Mouse (Mus musculus): ENCODE results near the gene Atf1. TPM values are rescaled to one million over a fixed set of nuclear protein-coding genes. Genes with fewer than 3 reads are reported as not detected.
"Not testable (repeated sequence)": the region's sequence is repeated elsewhere in the genome, so short reads cannot be mapped to it uniquely, and the experiment has no call there.

Gene Atf1
- polyA plus RNA-seq, 1 experiment, result 21.9 TPM

DNA sequence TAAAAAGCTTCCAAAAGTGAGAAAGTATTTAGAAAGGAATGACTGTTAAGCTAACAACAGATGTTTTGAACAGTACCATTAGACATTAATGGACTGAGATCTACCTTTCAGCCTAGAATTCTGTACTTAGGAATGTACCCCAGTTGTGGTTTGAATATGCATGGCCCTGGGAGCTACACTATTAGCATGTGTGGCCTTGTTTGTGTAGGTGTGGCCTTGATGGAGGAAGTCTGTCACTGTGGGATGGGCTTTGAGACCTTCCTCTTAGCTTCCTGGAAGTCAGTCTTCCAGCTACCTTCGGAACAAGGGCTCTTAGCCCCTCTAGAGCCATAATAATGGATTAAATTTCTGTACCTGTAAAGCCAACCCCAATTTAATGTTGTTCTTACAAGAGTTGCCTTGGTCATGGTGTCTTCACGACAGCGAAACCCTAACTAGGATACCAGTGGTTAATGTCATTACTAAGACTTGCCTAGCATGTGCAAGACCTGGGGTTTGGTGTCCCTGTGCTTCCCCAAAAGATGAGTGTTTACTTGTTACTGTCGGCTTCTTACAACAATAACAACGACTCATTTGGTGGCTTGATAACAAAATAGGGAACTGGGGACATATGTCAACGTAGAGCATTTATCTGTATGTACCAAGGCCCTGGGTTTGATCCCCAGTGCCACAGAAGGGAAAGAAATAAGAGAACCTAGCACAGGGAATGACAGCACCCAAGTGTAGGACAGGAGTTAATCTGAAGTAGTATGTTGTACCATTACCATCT, 21.2 kb downstream of the Atf1 start:
- TF ChIP-seq SRF (IDR thresholded peaks at IDR 0.05; ENCODE audit: control insufficient read depth, insufficient read length, low read depth) (no peak), CEBPB (IDR thresholded peaks at IDR 0.05; ENCODE audit: insufficient read depth, poor library complexity, severe bottlenecking) (no peak), POLR2A (IDR thresholded peaks at IDR 0.05; ENCODE audit: insufficient read length, low read depth) (no peak), E2F4 (IDR thresholded peaks at IDR 0.05; ENCODE audit: insufficient read depth) (no peak), REST (IDR thresholded peaks at IDR 0.05; ENCODE audit: insufficient read depth, insufficient read length) (no peak)
- Histone ChIP-seq H3K27me3 (ENCODE audit: control insufficient read depth, insufficient read depth, insufficient read length) (no peaks in the 10 kb centered on the region), H3ac (ENCODE audit: control insufficient read depth, insufficient read length) (no peak overlapping the region), H3K4me3 (no peak overlapping the region), H3K4me2 (ENCODE audit: low read depth) (no peak overlapping the region), H3K36me3 (ENCODE audit: control insufficient read depth, insufficient read depth) (peaks cover 92% of the 10 kb centered on the region), H3K79me2 (ENCODE audit: control insufficient read depth, insufficient read depth) (peaks cover 39% of the 10 kb centered on the region)

DNA sequence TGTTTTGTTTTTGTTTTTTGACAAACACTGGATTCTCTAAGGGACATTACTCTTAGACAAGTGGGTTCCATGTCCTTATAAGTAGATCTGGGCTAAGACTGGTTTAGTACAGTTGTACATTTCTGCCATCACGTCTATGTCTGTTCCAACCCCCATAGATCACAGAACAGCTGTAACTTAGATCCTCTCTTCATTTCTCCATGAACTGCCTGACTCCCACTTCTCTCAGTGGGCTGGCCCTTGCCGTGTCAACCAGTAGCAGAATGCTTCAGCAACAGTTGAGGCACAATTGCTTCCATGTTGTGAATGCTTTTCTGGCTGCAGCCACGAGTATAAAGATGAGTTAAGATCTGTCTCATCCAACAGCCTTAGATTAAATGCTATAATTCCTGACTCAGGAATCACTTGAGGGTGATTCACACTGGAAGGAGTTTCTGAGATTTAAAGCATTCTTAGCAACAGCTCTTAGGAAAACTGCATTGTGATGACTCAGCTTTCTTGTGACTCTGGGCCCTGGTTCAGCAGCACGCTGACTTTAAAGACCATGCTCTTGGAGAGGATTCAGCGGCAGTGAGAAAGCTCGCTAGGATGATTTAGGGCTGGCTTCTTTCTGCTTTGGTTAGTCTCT, 23.6 kb downstream of the Atf1 start:
- Histone ChIP-seq H3K36me3 (ENCODE audit: control insufficient read depth, insufficient read depth) (peaks cover 89% of the 10 kb centered on the region), H3K79me2 (ENCODE audit: control insufficient read depth, insufficient read depth) (peaks cover 21% of the 10 kb centered on the region), H3ac (ENCODE audit: control insufficient read depth, insufficient read length) (no peak overlapping the region), H3K4me2 (ENCODE audit: low read depth) (peak overlapping the region; percentile 4), H3K27me3 (ENCODE audit: control insufficient read depth, insufficient read depth, insufficient read length) (no peaks in the 10 kb centered on the region), H3K4me3 (no peak overlapping the region)
- TF ChIP-seq TCF3 (IDR thresholded peaks at IDR 0.05; ENCODE audit: insufficient read length, low read depth) (no peak), USF1 (IDR thresholded peaks at IDR 0.05; ENCODE audit: low read depth) (no peak), TCF12 (IDR thresholded peaks at IDR 0.05; ENCODE audit: insufficient read depth, poor library complexity, severe bottlenecking) (no peak)

DNA sequence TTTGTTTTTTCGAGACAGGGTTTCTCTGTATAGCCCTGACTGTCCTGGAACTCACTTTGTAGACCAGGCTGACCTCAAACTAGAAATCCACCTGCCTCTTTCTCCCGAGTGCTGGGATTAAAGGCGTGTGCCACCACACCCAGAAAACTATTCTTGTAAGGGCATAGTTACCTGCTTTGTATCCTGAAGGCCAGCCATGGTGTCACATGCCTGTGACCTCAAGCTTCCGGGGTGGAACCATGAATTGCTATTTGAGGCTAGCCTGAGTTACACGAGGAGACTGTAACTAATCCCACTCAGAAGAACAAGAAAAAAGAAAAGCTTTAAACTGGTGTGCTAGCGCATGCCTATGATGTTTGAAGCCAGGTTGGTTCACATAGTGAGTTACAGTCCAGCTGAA, 28.8 kb downstream of the Atf1 start:
- no peak overlapping the region for H3K4me2 ChIP-seq (ENCODE audit: low read depth)
- no peak overlapping the region for H3K4me3 ChIP-seq
- TF ChIP-seq USF1 (IDR thresholded peaks at IDR 0.05; ENCODE audit: low read depth), result no peak
- no peak for TF ChIP-seq E2F4 (IDR thresholded peaks at IDR 0.05; ENCODE audit: insufficient read depth)
- no peak for TF ChIP-seq POLR2AphosphoS2 (IDR thresholded peaks at IDR 0.05; ENCODE audit: insufficient read length, low read depth)
- TF ChIP-seq POLR2A (IDR thresholded peaks at IDR 0.05; ENCODE audit: insufficient read length, low read depth), result no peak
- no peak for TF ChIP-seq TCF12 (IDR thresholded peaks at IDR 0.05; ENCODE audit: insufficient read depth, poor library complexity, severe bottlenecking)
- TF ChIP-seq MAX (IDR thresholded peaks at IDR 0.05; ENCODE audit: low read depth), result no peak
- TF ChIP-seq SRF (IDR thresholded peaks at IDR 0.05; ENCODE audit: control insufficient read depth, insufficient read length, low read depth), result no peak
- TF ChIP-seq MYOD1 (IDR thresholded peaks at IDR 0.05; ENCODE audit: control insufficient read depth in 1 of 3, insufficient read length in 2 of 3, low read depth in 2 of 3), result no peak
- no peak for TF ChIP-seq TCF3 (IDR thresholded peaks at IDR 0.05; ENCODE audit: insufficient read length, low read depth)
- TF ChIP-seq REST (IDR thresholded peaks at IDR 0.05; ENCODE audit: insufficient read depth, insufficient read length), result no peak
- TF ChIP-seq MYOG (IDR thresholded peaks at IDR 0.05; ENCODE audit: control insufficient read depth in 1 of 3, insufficient read depth in 1 of 3, insufficient read length in 2 of 3, low read depth in 2 of 3), result no peak
- TF ChIP-seq CEBPB (IDR thresholded peaks at IDR 0.05; ENCODE audit: insufficient read depth, poor library complexity, severe bottlenecking), result no peak
- H3K27me3 ChIP-seq (ENCODE audit: control insufficient read depth, insufficient read depth, insufficient read length), result no peaks in the 10 kb centered on the region
- H3K79me2 ChIP-seq (ENCODE audit: control insufficient read depth, insufficient read depth), result no peaks in the 10 kb centered on the region
- H3ac ChIP-seq (ENCODE audit: control insufficient read depth, insufficient read length), result no peak overlapping the region
- peaks cover 65% of the 10 kb centered on the region for H3K36me3 ChIP-seq (ENCODE audit: control insufficient read depth, insufficient read depth)

DNA sequence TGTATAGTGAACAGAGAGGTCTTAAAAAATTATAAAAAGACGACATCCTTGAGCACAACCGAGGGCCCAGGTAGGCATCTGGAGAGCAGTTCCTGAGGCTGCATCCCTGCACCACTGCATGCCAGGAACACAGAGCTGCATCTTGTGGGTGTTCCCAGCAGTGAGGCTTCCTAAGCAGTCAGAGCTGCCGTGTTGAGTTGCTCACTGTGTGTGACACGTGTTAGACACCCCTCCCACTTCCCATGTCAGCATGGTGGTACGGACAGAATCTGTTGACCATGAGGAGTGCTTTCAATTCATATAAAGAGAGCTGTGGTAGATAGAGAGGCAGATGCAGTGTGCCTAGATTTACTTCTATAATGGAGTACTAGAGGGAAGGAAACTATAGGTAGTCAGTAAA, 29.7 kb downstream of the Atf1 start:
- Histone ChIP-seq H3K27me3 (ENCODE audit: control insufficient read depth, insufficient read depth, insufficient read length) (no peaks in the 10 kb centered on the region), H3K4me3 (no peak overlapping the region), H3K36me3 (ENCODE audit: control insufficient read depth, insufficient read depth) (peaks cover 57% of the 10 kb centered on the region), H3K79me2 (ENCODE audit: control insufficient read depth, insufficient read depth) (no peaks in the 10 kb centered on the region), H3ac (ENCODE audit: control insufficient read depth, insufficient read length) (no peak overlapping the region), H3K4me2 (ENCODE audit: low read depth) (no peak overlapping the region)
- no peak for TF ChIP-seq CEBPB (IDR thresholded peaks at IDR 0.05; ENCODE audit: insufficient read depth, poor library complexity, severe bottlenecking)
- no peak for TF ChIP-seq MAX (IDR thresholded peaks at IDR 0.05; ENCODE audit: low read depth)
- TF ChIP-seq SRF (IDR thresholded peaks at IDR 0.05; ENCODE audit: control insufficient read depth, insufficient read length, low read depth), result no peak
- TF ChIP-seq TCF12 (IDR thresholded peaks at IDR 0.05; ENCODE audit: insufficient read depth, poor library complexity, severe bottlenecking), result no peak

DNA sequence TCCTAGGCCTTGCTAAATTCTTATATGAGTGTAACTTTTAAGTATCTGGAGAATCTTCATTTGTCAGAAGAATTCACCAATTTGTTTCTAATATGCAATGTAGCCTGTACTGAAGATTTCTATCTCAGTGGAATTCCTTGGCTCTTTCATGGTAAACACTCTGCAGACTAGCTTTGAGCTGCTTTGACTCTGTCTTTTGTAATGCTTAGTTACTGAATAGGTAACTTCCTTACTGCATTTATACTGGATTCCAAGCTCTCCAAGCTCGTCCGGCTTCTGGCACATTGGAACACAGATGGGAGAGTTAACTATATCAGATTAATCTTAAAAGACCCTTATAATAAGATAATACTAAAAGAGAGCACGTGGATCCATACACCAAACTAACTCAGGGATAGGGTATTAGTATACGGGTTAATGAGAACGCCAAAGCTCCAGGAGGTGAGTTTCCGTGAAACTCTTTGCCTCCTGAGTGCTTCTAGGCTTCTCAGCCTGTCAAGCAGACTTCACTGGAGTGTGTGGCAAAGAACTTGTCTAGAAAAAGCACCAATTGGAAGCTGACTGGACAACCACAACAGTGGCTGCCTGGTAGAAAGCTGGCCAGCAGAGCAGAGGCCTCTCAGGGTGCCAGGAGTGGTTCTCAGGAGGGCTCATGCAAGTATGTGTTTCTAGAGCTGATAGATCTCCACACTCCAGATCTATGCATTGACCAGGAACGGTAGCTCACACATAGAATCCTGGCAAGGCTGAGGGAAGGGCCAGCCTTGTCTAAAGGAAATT, 31.2 kb downstream of the Atf1 start:
- no peak for TF ChIP-seq TCF12 (IDR thresholded peaks at IDR 0.05; ENCODE audit: insufficient read depth, poor library complexity, severe bottlenecking)
- TF ChIP-seq POLR2AphosphoS2 (IDR thresholded peaks at IDR 0.05; ENCODE audit: insufficient read length, low read depth), result no peak
- TF ChIP-seq CEBPB (IDR thresholded peaks at IDR 0.05; ENCODE audit: insufficient read depth, poor library complexity, severe bottlenecking), result no peak
- TF ChIP-seq SRF (IDR thresholded peaks at IDR 0.05; ENCODE audit: control insufficient read depth, insufficient read length, low read depth), result no peak
- no peak for TF ChIP-seq USF1 (IDR thresholded peaks at IDR 0.05; ENCODE audit: low read depth)
- TF ChIP-seq MYOD1 (IDR thresholded peaks at IDR 0.05; ENCODE audit: control insufficient read depth in 1 of 3, insufficient read length in 2 of 3, low read depth in 2 of 3), result no peak
- no peak for TF ChIP-seq TCF3 (IDR thresholded peaks at IDR 0.05; ENCODE audit: insufficient read length, low read depth)
- no peak for TF ChIP-seq REST (IDR thresholded peaks at IDR 0.05; ENCODE audit: insufficient read depth, insufficient read length)
- no peak for TF ChIP-seq POLR2A (IDR thresholded peaks at IDR 0.05; ENCODE audit: insufficient read length, low read depth)
- no peak for TF ChIP-seq MYOG (IDR thresholded peaks at IDR 0.05; ENCODE audit: control insufficient read depth in 1 of 3, insufficient read depth in 1 of 3, insufficient read length in 2 of 3, low read depth in 2 of 3)
- no peak for TF ChIP-seq MAX (IDR thresholded peaks at IDR 0.05; ENCODE audit: low read depth)
- TF ChIP-seq E2F4 (IDR thresholded peaks at IDR 0.05; ENCODE audit: insufficient read depth), result no peak

DNA sequence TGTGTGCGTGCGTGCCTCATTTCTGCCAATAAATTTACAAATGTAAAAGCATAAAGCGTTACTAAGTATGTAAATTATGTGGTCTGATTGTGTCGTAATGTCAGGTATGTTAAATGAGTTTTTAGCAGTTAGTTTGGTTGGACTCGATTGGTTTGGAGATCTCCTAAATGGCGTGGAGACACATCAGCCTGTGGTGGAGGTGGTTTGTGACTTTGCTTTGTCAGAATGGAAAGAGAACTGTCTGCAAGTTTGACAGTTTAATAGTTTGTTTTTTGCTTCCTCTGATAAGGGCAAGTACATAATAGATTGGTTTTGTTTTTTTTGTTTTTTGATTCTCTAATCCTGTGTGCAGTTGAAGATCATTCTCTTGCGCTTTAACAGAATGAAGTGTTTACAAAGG, 32.7 kb downstream of the Atf1 start:
- H3K36me3 ChIP-seq (ENCODE audit: control insufficient read depth, insufficient read depth), result peaks cover 30% of the 10 kb centered on the region
- H3K4me3 ChIP-seq; H3ac ChIP-seq (ENCODE audit: control insufficient read depth, insufficient read length); H3K27me3 ChIP-seq (ENCODE audit: control insufficient read depth, insufficient read depth, insufficient read length); H3K79me2 ChIP-seq (ENCODE audit: control insufficient read depth, insufficient read depth); H3K4me2 ChIP-seq (ENCODE audit: low read depth): not testable (repeated sequence)

More for the DNA sequence above, 31.2 kb downstream of the Atf1 start:
- Histone ChIP-seq H3K4me2 (ENCODE audit: low read depth) (no peak overlapping the region), H3K27me3 (ENCODE audit: control insufficient read depth, insufficient read depth, insufficient read length) (no peaks in the 10 kb centered on the region), H3K36me3 (ENCODE audit: control insufficient read depth, insufficient read depth) (peaks cover 45% of the 10 kb centered on the region), H3ac (ENCODE audit: control insufficient read depth, insufficient read length) (no peak overlapping the region), H3K79me2 (ENCODE audit: control insufficient read depth, insufficient read depth) (no peaks in the 10 kb centered on the region), H3K4me3 (no peak overlapping the region)

All from myocyte (in vitro differentiated cells).